Mouse (Mus musculus) kidney, embryonic 14.5 days (tissue): ENCODE data around the gene Spats2l. TPM values are rescaled to one million over a fixed set of nuclear protein-coding genes. Genes with fewer than 3 reads are reported as not detected.

Experiments used
- ATAC-seq: fragments of 200-750 bp; cut with Nextera tagmentation; 2 replicates; pipeline ENCODE4 v1.8.0; 2017; ENCODE audit warnings: moderate number of reproducible peaks, mild to moderate bottlenecking, moderate TSS enrichment, moderate library complexity; ENCODE audit not compliant: low FRiP score, low TSS enrichment
- H3K27ac ChIP-seq: fragments of 300-500 bp; sonication (generic); 2 replicates; pipeline ENCODE4 v1.5.1; 2014; ENCODE audit warnings: low read depth, mild to moderate bottlenecking, low read length, moderate library complexity, mixed read lengths
- H3K27me3 ChIP-seq: fragments of 300-500 bp; sonication (generic); 2 replicates; pipeline ENCODE4 v1.6.1; 2014; ENCODE audit warnings: mild to moderate bottlenecking, low read length; ENCODE audit not compliant: control insufficient read depth, insufficient read depth
- H3K36me3 ChIP-seq: fragments of 300-500 bp; sonication (generic); 2 replicates; pipeline ENCODE4 v1.6.1; 2014; ENCODE audit warnings: low read length, mixed read lengths; ENCODE audit not compliant: control insufficient read depth, insufficient read depth
- H3K4me1 ChIP-seq: fragments of 300-500 bp; sonication (generic); 2 replicates; pipeline ENCODE4 v1.6.1; 2014; ENCODE audit warnings: low read length, mixed read lengths; ENCODE audit not compliant: control insufficient read depth, insufficient read depth
- H3K4me2 ChIP-seq: fragments of 300-500 bp; sonication (generic); replicated peaks from 2 replicates; pipeline ENCODE4 v1.6.1; 2014; ENCODE audit warnings: low read depth, mild to moderate bottlenecking, low read length
- H3K4me3 ChIP-seq: fragments of 300-500 bp; sonication (generic); 2 replicates; pipeline ENCODE4 v1.5.1; 2014; ENCODE audit warnings: mild to moderate bottlenecking, low read length
- H3K9ac ChIP-seq: fragments of 300-500 bp; sonication (generic); 2 replicates; pipeline ENCODE4 v1.6.1; 2014; ENCODE audit warnings: low read depth, mild to moderate bottlenecking, low read length, moderate library complexity
- H3K9me3 ChIP-seq: fragments of 300-500 bp; sonication (generic); 2 replicates; pipeline ENCODE4 v1.6.1; 2016; ENCODE audit warnings: low read length; ENCODE audit not compliant: control insufficient read depth
- WGBS: fragments of 180-500 bp; shearing (Covaris S2); extraction: QIAGEN DNeasy Blood & Tissue Kit; methylation state at CpG from one replicate; pipeline ENCODE4 v1.1.7; 2014; 5-methylcytosine and 5-hydroxymethylcytosine counted together
- polyA plus RNA-seq: library from polyadenylated mRNA; unstranded; fragments of >200 nt; fragmentation: Nextera tagmentation; extraction: Ambion mirVana; gene quantifications from 2 replicates; pipeline ENCODE4 v1.2.1, GENCODE M21; 2014

Spats2l gene
- polyA plus RNA-seq, 1 experiment from 2014 or later = 47.4 TPM

DNA sequence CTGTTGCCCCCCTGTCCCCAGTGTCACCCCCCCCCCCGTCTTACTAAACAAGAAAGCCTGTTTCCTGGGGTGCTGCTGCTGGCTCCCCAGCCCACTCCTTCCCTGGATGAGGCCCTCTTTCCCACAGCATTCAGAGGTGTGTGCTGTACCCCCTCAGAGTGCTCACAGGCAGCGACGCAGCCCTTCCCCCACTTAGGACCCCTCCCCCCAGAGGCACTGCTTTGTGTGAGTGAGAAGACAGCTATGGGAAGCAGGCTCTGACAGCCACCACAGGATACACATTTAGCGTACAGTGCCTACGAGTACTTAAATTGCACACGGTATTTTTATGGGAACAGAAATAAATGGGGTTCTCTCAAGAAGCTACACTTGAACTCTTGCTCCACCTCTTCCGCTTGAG is 33.9 kb downstream of the Spats2l start:
- H3K9ac ChIP-seq = no peak overlapping the region
- 0 out of 2 replicates have a peak, but pooled peaks cover 6% of the 10 kb centered on the region for H3K4me1 ChIP-seq
- WGBS = 77% methylated on average over 7 of the region's 7 CpGs
- no peak overlapping the region for H3K4me3 ChIP-seq
- H3K36me3 ChIP-seq = no peaks in the 10 kb centered on the region
- no peaks in the 10 kb centered on the region for H3K9me3 ChIP-seq
- H3K27ac ChIP-seq = no peak overlapping the region
- ATAC-seq = no peak
- H3K4me2 ChIP-seq = no peak overlapping the region
- H3K27me3 ChIP-seq = no peaks in the 10 kb centered on the region

DNA sequence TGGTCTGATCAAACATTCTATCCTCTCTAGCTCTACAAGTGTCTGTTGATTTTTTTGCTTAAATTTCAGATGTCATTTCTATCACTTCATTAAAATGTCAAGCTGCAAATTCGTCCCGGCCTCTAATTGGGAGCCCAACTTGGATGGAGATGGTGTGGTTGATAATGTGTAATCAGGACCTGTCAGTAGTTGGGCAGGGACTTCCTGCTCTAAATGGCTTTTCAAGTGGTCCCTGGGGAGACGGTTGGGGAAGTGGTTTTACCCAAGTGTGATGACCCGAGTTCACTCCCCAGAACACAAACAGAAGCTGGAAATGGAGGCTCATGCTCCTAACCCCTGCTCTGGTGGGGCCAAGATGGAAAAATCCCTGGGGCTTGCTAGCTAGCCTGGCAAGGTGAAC is 36.3 kb downstream of the Spats2l start:
- ATAC-seq = no peak
- no peak overlapping the region for H3K9ac ChIP-seq
- no peak overlapping the region for H3K4me2 ChIP-seq
- WGBS = 43% methylated on average over 4 of the region's 4 CpGs
- no peaks in the 10 kb centered on the region for H3K27me3 ChIP-seq
- H3K4me1 ChIP-seq = 0 out of 2 replicates have a peak, but pooled peaks cover 6% of the 10 kb centered on the region
- no peaks in the 10 kb centered on the region for H3K9me3 ChIP-seq
- H3K27ac ChIP-seq = no peak overlapping the region
- H3K4me3 ChIP-seq = no peak overlapping the region
- no peaks in the 10 kb centered on the region for H3K36me3 ChIP-seq

DNA sequence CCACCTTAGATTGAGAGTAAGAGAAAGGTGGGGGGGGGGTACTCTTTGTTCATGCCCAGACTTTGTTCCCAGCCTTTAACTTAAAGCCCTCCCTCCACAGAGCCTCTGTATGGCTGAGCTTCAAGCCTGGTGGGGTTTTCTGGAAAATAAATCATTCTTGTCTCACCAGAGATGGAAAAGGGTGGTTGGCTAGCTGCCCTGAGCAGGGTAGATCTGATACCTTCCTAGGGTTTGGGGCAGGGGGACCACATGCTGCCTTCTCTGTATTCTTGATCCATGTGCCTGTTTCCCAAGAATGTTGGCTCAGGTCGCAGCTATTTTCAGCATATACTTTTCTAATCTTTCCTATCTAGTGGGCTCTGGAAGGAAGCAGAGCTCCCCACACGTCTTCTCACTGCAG is 43.1 kb downstream of the Spats2l start:
- no peak overlapping the region for H3K9ac ChIP-seq
- no peak overlapping the region for H3K4me3 ChIP-seq
- peaks cover 6% of the 10 kb centered on the region; the same call in 1 of the 2 replicates for H3K4me1 ChIP-seq
- H3K36me3 ChIP-seq = no peaks in the 10 kb centered on the region
- no peak overlapping the region for H3K4me2 ChIP-seq
- H3K27ac ChIP-seq = no peak overlapping the region
- ATAC-seq = no peak
- WGBS = 68% methylated on average over 2 of the region's 2 CpGs
- H3K9me3 ChIP-seq = no peaks in the 10 kb centered on the region
- no peaks in the 10 kb centered on the region for H3K27me3 ChIP-seq

DNA sequence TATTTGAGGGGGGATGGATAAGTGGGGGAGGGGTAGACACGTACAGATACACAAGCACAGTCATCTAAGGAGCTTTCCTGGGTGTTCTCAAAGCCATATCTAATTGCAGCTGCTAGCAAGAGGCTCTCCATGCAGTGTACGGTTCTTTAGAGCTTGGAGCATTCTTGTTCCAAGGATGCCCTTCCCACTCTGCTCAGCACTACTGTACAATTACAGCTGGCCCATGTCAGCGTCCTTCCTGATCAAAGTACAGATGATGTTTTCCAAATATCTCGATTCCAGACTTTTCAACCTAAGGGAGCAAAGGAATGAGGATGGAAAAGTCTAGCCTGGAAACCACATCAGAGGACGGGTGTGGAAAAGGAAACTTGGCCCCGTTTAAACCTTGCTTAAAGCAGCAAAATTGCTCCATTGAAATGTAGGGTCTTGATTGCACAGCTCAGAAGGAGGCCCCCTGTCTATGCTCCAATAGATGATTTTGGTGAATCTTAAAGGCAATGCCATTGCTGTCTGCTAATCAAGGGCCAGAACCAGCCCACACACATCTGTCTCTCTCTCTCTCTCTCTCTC is 46.6 kb downstream of the Spats2l start:
- WGBS = 59% methylated on average over 6 of the region's 6 CpGs
- Histone ChIP-seq H3K4me2 (no peak overlapping the region), H3K4me3 (no peak overlapping the region), H3K9ac (no peak overlapping the region), H3K36me3 (no peaks in the 10 kb centered on the region), H3K27ac (no peak overlapping the region), H3K4me1 (peaks cover 6% of the 10 kb centered on the region; the same call in 1 of the 2 replicates), H3K27me3 (no peaks in the 10 kb centered on the region), H3K9me3 (no peaks in the 10 kb centered on the region)
- ATAC-seq = no peak

DNA sequence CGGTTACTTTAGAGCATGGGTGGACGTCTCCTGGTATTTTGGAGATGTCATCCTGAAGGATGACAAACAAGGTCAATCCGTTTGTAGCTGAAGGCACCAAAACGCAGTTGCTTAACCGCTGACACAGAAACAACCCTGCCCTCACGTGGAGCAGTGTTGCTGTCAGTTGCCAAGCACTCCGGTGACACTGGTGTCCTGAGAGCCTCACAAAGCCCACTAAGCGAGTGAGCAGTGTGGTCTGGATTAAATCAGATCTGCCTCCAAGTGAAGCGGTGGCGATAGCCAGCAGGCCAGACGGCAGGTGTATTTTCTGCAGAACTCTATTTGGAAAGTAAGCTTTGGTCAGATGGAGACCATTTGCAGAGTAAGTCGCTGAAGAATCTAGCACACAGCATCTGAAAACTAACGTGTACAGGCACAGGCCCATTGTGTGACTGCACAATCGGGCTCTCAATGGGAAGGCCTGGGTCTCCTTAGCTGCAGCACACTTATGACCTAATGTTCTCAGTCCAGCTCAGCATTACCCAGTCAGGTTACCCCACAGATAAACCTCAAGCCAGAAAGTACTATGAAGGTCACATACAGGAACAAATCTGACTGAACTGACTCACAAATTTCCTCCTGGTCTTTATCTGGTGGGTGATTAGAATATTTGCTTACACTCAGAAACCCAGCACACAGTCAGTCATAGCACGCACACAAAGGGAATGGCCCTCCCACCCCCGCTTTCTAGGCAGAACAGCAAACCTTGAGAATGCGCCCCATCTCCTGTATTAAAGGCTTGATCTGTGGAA is 51.2 kb downstream of the Spats2l start:
- Histone ChIP-seq H3K27me3 (no peaks in the 10 kb centered on the region), H3K4me1 (peaks cover 4% of the 10 kb centered on the region; the same call in 1 of the 2 replicates), H3K36me3 (no peaks in the 10 kb centered on the region), H3K9me3 (no peaks in the 10 kb centered on the region), H3K4me2 (no peak overlapping the region), H3K4me3 (no peak overlapping the region), H3K27ac (no peak overlapping the region), H3K9ac (no peak overlapping the region)
- no peak for ATAC-seq
- WGBS = 85% methylated on average over 17 of the region's 17 CpGs

DNA sequence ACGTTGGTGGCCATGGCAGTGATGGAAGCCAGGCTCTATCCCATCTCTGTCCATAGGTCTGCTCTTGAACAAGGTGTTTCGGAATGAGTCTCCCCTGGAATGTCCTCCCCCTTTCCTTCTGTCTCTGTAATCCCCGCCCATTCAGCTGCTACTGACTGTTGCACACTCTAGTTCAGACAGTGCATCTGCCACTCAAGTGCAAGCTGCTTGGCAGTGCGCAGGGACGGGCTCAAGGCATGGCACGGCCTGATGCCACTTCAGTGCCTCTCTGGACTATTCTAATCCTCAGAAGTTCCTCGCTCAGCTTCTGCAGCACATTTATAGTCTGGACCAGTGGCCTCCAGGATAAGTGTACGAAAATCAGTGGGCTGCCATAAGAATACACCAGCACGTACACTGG is 52.3 kb downstream of the Spats2l start:
- ATAC-seq = no peak
- Histone ChIP-seq H3K4me1 (no peaks in the 10 kb centered on the region), H3K27ac (no peak overlapping the region), H3K27me3 (no peaks in the 10 kb centered on the region), H3K4me3 (no peak overlapping the region), H3K36me3 (no peaks in the 10 kb centered on the region), H3K4me2 (no peak overlapping the region), H3K9me3 (no peaks in the 10 kb centered on the region), H3K9ac (no peak overlapping the region)
- 91% methylated on average over 9 of the region's 9 CpGs for WGBS

DNA sequence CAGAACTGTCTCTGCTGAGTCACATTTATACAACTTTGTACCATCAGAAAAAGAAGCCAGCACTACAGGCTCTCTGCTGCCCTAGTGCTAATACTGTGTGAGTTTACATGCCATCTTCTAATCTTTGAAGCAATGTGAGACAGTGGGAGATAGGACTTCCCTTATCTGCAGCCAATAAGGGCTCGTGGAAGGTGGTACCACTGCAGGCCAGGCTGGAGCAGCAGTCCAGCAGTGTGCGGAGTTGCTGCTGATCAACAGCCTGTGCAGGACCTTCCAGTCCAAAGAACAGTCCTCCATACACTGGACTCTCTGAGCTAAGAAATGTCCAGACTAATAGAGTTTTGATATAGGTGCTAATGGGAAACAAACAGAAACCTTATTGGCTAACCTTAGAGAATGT is 59.2 kb downstream of the Spats2l start:
- no peaks in the 10 kb centered on the region for H3K36me3 ChIP-seq
- H3K4me2 ChIP-seq = no peak overlapping the region
- no peak for ATAC-seq
- no peak overlapping the region for H3K4me3 ChIP-seq
- no peaks in the 10 kb centered on the region for H3K4me1 ChIP-seq
- H3K27me3 ChIP-seq = no peaks in the 10 kb centered on the region
- H3K9me3 ChIP-seq = no peaks in the 10 kb centered on the region
- 89% methylated on average over 2 of the region's 2 CpGs for WGBS
- H3K27ac ChIP-seq = no peak overlapping the region
- no peak overlapping the region for H3K9ac ChIP-seq

DNA sequence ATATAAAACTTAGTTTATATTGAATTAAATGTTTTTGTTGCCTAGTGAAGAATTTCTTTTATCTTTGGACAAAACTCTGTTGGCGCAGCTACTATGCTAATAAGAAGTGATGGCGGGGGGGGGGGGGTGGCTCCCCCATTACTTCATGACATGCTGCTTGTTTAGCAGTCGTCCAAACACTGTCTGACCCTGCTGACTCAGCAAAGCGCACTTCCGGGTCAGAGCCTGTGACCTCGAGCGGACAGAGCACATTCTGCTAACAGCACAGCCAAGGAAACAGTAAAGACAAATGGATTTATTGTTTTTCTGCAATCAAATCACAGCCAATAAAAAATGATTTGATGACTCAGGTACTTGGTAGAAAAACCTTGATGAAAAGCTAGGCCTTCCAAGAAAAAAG is 61.2 kb downstream of the Spats2l start:
- Histone ChIP-seq H3K27me3 (no peaks in the 10 kb centered on the region), H3K4me1 (no peaks in the 10 kb centered on the region), H3K36me3 (no peaks in the 10 kb centered on the region), H3K4me2 (no peak overlapping the region), H3K27ac (no peak overlapping the region), H3K9ac (no peak overlapping the region), H3K4me3 (no peak overlapping the region), H3K9me3 (no peaks in the 10 kb centered on the region)
- WGBS = 45% methylated on average over 7 of the region's 7 CpGs
- no peak for ATAC-seq

DNA sequence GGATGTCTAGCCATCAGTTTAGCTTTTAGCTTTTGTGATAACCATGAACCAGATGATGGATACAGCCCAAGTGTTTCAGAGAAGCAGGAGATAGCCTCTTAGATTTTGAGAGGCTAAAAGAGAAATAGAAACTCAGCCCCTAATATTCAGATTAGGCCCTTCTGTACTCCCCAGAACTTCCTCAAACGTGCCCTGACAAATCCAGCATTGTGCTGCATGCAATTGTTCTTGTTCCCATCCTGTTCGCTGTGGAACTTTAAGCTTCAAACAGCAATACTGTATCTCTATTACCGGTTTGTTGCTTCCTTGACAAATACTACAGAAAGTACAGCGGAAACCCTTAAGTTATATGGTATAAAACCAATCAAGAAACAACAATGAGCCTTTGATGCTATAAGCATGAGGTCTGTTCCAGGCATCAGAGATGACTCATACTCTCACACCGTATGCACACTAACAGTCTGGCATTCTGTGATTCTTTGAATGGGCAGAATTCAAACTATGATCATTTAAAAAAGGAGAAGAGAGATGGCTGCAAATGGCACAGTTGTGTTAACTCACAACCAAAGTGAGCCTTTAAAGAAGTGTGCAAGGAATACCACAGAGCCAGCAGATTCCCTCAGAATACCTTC is 62.8 kb downstream of the Spats2l start:
- H3K9ac ChIP-seq = no peak overlapping the region
- H3K4me1 ChIP-seq = no peaks in the 10 kb centered on the region
- WGBS = 82% methylated on average over 5 of the region's 5 CpGs
- no peak overlapping the region for H3K27ac ChIP-seq
- no peak overlapping the region for H3K4me3 ChIP-seq
- no peaks in the 10 kb centered on the region for H3K9me3 ChIP-seq
- H3K36me3 ChIP-seq = no peaks in the 10 kb centered on the region
- ATAC-seq = no peak
- no peak overlapping the region for H3K4me2 ChIP-seq
- H3K27me3 ChIP-seq = no peaks in the 10 kb centered on the region
